Mouse (Mus musculus): Measurements from ENCODE around the gene Endov. TPM values are rescaled to one million over a fixed set of nuclear protein-coding genes. Genes with fewer than 3 reads are reported as not detected.

Gene Endov
- polyA plus RNA-seq, 1 experiment from 2014 or later: 17.4 TPM

- WGBS: 32% methylated on average over 5 of the region's 5 CpGs
- H3K4me2 ChIP-seq: no peak overlapping the region
Measured at GRCm38 (mm10) chr11:119520005-119520712, 29.0 kb downstream of the Endov start.

GRCm38 (mm10) chr11:119520713-119521063, 29.5 kb downstream of the Endov start:
- Histone ChIP-seq H3K4me1 (peaks cover 10% of the 10 kb centered on the region), H3K9ac (no peak overlapping the region), H3K27ac (no peak overlapping the region), H3K27me3 (peaks cover 7% of the 10 kb centered on the region; the same call in 1 of the 2 replicates), H3K36me3 (no peaks in the 10 kb centered on the region), H3K4me3 (no peak overlapping the region), H3K9me3 (no peaks in the 10 kb centered on the region), H3K4me2 (no peak overlapping the region)
- no peak for ATAC-seq (ENCODE audit: borderline replicate concordance, extremely low read depth, low FRiP score, low TSS enrichment)

More at GRCm38 (mm10) chr11:119520005-119520712, 29.0 kb downstream of the Endov start:
- Histone ChIP-seq H3K9ac (no peak overlapping the region), H3K4me3 (no peak overlapping the region), H3K27ac (no peak overlapping the region), H3K36me3 (no peaks in the 10 kb centered on the region), H3K4me1 (peaks cover 12% of the 10 kb centered on the region), H3K9me3 (no peaks in the 10 kb centered on the region), H3K27me3 (peaks cover 13% of the 10 kb centered on the region)
- ATAC-seq (ENCODE audit: borderline replicate concordance, extremely low read depth, low FRiP score, low TSS enrichment): no peak

GRCm38 (mm10) chr11:119521920-119522710, 31.0 kb downstream of the Endov start:
- peak overlapping the region; percentile 56; the same call in 1 of the 2 replicates for H3K27ac ChIP-seq
- 75% methylated on average over 6 of the region's 6 CpGs for WGBS

GRCm38 (mm10) chr11:119522779-119523178, 31.6 kb downstream of the Endov start:
- no peak overlapping the region for H3K4me3 ChIP-seq
- 66% methylated on average over 8 of the region's 8 CpGs for WGBS
- no peaks in the 10 kb centered on the region for H3K27me3 ChIP-seq
- H3K9me3 ChIP-seq: no peaks in the 10 kb centered on the region
- H3K27ac ChIP-seq: no peak overlapping the region; the same call in 1 of the 2 replicates
- no peaks in the 10 kb centered on the region for H3K36me3 ChIP-seq
- no peak for ATAC-seq (ENCODE audit: borderline replicate concordance, extremely low read depth, low FRiP score, low TSS enrichment)
- peaks cover 10% of the 10 kb centered on the region for H3K4me1 ChIP-seq
- H3K9ac ChIP-seq: no peak overlapping the region
- no peak overlapping the region for H3K4me2 ChIP-seq

More at GRCm38 (mm10) chr11:119521920-119522710, 31.0 kb downstream of the Endov start:
- Histone ChIP-seq H3K27me3 (no peaks in the 10 kb centered on the region), H3K4me2 (no peak overlapping the region), H3K4me3 (no peak overlapping the region), H3K9ac (no peak overlapping the region), H3K36me3 (no peaks in the 10 kb centered on the region), H3K9me3 (no peaks in the 10 kb centered on the region), H3K4me1 (peaks cover 10% of the 10 kb centered on the region)
- no peak for ATAC-seq (ENCODE audit: borderline replicate concordance, extremely low read depth, low FRiP score, low TSS enrichment)

GRCm38 (mm10) chr11:119523392-119523791, 32.2 kb downstream of the Endov start:
- no peak for ATAC-seq (ENCODE audit: borderline replicate concordance, extremely low read depth, low FRiP score, low TSS enrichment)
- 63% methylated on average over 3 of the region's 3 CpGs for WGBS
- Histone ChIP-seq H3K4me3 (no peak overlapping the region), H3K9ac (no peak overlapping the region), H3K4me2 (no peak overlapping the region), H3K27me3 (no peaks in the 10 kb centered on the region), H3K4me1 (peaks cover 10% of the 10 kb centered on the region), H3K27ac (no peak overlapping the region), H3K9me3 (no peaks in the 10 kb centered on the region), H3K36me3 (no peaks in the 10 kb centered on the region)

GRCm38 (mm10) chr11:119524545-119524949, 33.4 kb downstream of the Endov start:
- under 1% methylated on average over 33 of the region's 33 CpGs for WGBS
- Histone ChIP-seq H3K4me3 (peak overlapping the region; percentile 47), H3K27ac (no peak overlapping the region), H3K4me2 (peak overlapping the region; percentile 77), H3K36me3 (no peaks in the 10 kb centered on the region), H3K27me3 (no peaks in the 10 kb centered on the region), H3K4me1 (peaks cover 10% of the 10 kb centered on the region), H3K9ac (peak overlapping the region; percentile 56; the same call in 1 of the 2 replicates), H3K9me3 (no peaks in the 10 kb centered on the region)
- ATAC-seq (ENCODE audit: borderline replicate concordance, extremely low read depth, low FRiP score, low TSS enrichment): peak; percentile 90

GRCm38 (mm10) chr11:119526068-119526966, 35.2 kb downstream of the Endov start:
- ATAC-seq (ENCODE audit: borderline replicate concordance, extremely low read depth, low FRiP score, low TSS enrichment): no peak
- Histone ChIP-seq H3K4me1 (peaks cover 10% of the 10 kb centered on the region), H3K9ac (no peak overlapping the region), H3K4me3 (no peak overlapping the region), H3K36me3 (no peaks in the 10 kb centered on the region), H3K27ac (no peak overlapping the region), H3K9me3 (no peaks in the 10 kb centered on the region), H3K27me3 (no peaks in the 10 kb centered on the region), H3K4me2 (no peak overlapping the region)
- 77% methylated on average over 14 of the region's 14 CpGs for WGBS

- H3K4me2 ChIP-seq: no peak overlapping the region
- 51% methylated on average over 11 of the region's 11 CpGs for WGBS
- no peak overlapping the region for H3K4me3 ChIP-seq
- ATAC-seq (ENCODE audit: borderline replicate concordance, extremely low read depth, low FRiP score, low TSS enrichment): no peak
- H3K27ac ChIP-seq: no peak overlapping the region
- H3K9ac ChIP-seq: no peak overlapping the region
- H3K4me1 ChIP-seq: peaks cover 3% of the 10 kb centered on the region
- H3K9me3 ChIP-seq: no peaks in the 10 kb centered on the region
- H3K27me3 ChIP-seq: no peaks in the 10 kb centered on the region; the same call in 1 of the 2 replicates
- H3K36me3 ChIP-seq: no peaks in the 10 kb centered on the region
Measured at GRCm38 (mm10) chr11:119528930-119529329, 37.8 kb downstream of the Endov start.

GRCm38 (mm10) chr11:119532460-119532859, 41.3 kb downstream of the Endov start:
- 66% methylated on average over 8 of the region's 8 CpGs for WGBS
- H3K36me3 ChIP-seq: no peaks in the 10 kb centered on the region
- no peak overlapping the region for H3K4me3 ChIP-seq
- no peak overlapping the region for H3K9ac ChIP-seq
- H3K27me3 ChIP-seq: no peaks in the 10 kb centered on the region; the same call in 1 of the 2 replicates
- H3K4me2 ChIP-seq: no peak overlapping the region
- H3K4me1 ChIP-seq: no peaks in the 10 kb centered on the region
- ATAC-seq (ENCODE audit: borderline replicate concordance, extremely low read depth, low FRiP score, low TSS enrichment): no peak
- no peak overlapping the region for H3K27ac ChIP-seq
- no peaks in the 10 kb centered on the region for H3K9me3 ChIP-seq

GRCm38 (mm10) chr11:119533745-119534144, 42.6 kb downstream of the Endov start:
- no peak overlapping the region for H3K4me3 ChIP-seq
- no peaks in the 10 kb centered on the region for H3K36me3 ChIP-seq
- H3K27ac ChIP-seq: no peak overlapping the region
- WGBS: 64% methylated on average over 7 of the region's 7 CpGs
- H3K27me3 ChIP-seq: no peaks in the 10 kb centered on the region; the same call in 1 of the 2 replicates
- no peak overlapping the region for H3K9ac ChIP-seq
- no peak overlapping the region for H3K4me2 ChIP-seq
- H3K9me3 ChIP-seq: no peaks in the 10 kb centered on the region
- no peaks in the 10 kb centered on the region for H3K4me1 ChIP-seq
- no peak for ATAC-seq (ENCODE audit: borderline replicate concordance, extremely low read depth, low FRiP score, low TSS enrichment)

- Histone ChIP-seq H3K27ac (no peak overlapping the region), H3K36me3 (no peaks in the 10 kb centered on the region), H3K4me1 (no peaks in the 10 kb centered on the region), H3K9me3 (no peaks in the 10 kb centered on the region), H3K4me3 (no peak overlapping the region), H3K27me3 (peaks cover 38% of the 10 kb centered on the region), H3K4me2 (no peak overlapping the region), H3K9ac (no peak overlapping the region)
- WGBS: 31% methylated on average over 14 of the region's 14 CpGs
- ATAC-seq (ENCODE audit: borderline replicate concordance, extremely low read depth, low FRiP score, low TSS enrichment): no peak
Measured at GRCm38 (mm10) chr11:119539944-119540343, 48.8 kb downstream of the Endov start.

Data from lung, embryonic 15.5 days (tissue).